Mouse (Mus musculus) spleen, embryonic (tissue): ENCODE measurements at regions not wholly inside any gene's neighbourhood (a gene's known extent, or its start where the extent isn't known, plus 50 kb on each side); places are given as distances from the start of the nearest gene placed in this dataset.

Source experiments
- CTCF ChIA-PET: fragments of 350-600 bp; sonication (Branson Sonifier 250); formaldehyde crosslinking; loops from one replicate; lab custom pipeline; 2022; lab: Charles Lee

- CTCF ChIA-PET, result no interaction called here
Observed at GRCm38 (mm10) chr8:126877039-126877365, 68.6 kb downstream of the Tomm20 start.

- CTCF ChIA-PET, result interaction anchor here (1.6 kb wide), 1 partner anchor 18 kb away, joined by 3 read pairs; no protein-coding TSS in a partner anchor
Observed at GRCm38 (mm10) chr8:126876300-126877038, 69.2 kb downstream of the Tomm20 start.

GRCm38 (mm10) chr8:126875491-126876155 is 70.0 kb downstream of the Tomm20 start:
- CTCF ChIA-PET, result interaction anchor here (1.6 kb wide), 1 partner anchor 19 kb away, joined by 3 read pairs; no protein-coding TSS in a partner anchor

- CTCF ChIA-PET, result interaction anchor here (0.7 to 1.1 kb wide), 3 partner anchors 38 to 377 kb away, joined by 3 to 6 read pairs (median 4); no protein-coding TSS in a partner anchor
Observed at GRCm38 (mm10) chr8:126874846-126875245, 70.8 kb downstream of the Tomm20 start.

GRCm38 (mm10) chr8:126874126-126874730 is 71.4 kb downstream of the Tomm20 start:
- CTCF ChIA-PET, result interaction anchor here (0.6 to 1.1 kb wide), 4 partner anchors 38 to 377 kb away, joined by 3 to 6 read pairs (median 4); no protein-coding TSS in a partner anchor

- CTCF ChIA-PET, result interaction anchor here (0.6 kb wide), 1 partner anchor 284 kb away, joined by 4 read pairs; no protein-coding TSS in a partner anchor
Observed at GRCm38 (mm10) chr8:126873306-126873705, 72.3 kb downstream of the Tomm20 start.

- CTCF ChIA-PET, result interaction anchor here (0.8 kb wide), 1 partner anchor 23 kb away, joined by 3 read pairs; no protein-coding TSS in a partner anchor
Observed at GRCm38 (mm10) chr8:126872574-126872973, 73.1 kb downstream of the Tomm20 start.

- CTCF ChIA-PET, result interaction anchor here (0.8 kb wide), 1 partner anchor 23 kb away, joined by 3 read pairs; no protein-coding TSS in a partner anchor
Observed at GRCm38 (mm10) chr8:126872133-126872532, 73.5 kb downstream of the Tomm20 start.

- CTCF ChIA-PET, result no interaction called here
Observed at GRCm38 (mm10) chr8:126869464-126869850, 76.2 kb downstream of the Tomm20 start.

GRCm38 (mm10) chr8:126868831-126869463 is 76.7 kb downstream of the Tomm20 start:
- CTCF ChIA-PET, result no interaction called here

- CTCF ChIA-PET, result interaction anchor here (0.7 kb wide), 2 partner anchors 64 to 1312 kb away, joined by 3 read pairs; no protein-coding TSS in a partner anchor
Observed at GRCm38 (mm10) chr8:126867121-126867988, 78.3 kb downstream of the Tomm20 start.

- CTCF ChIA-PET, result interaction anchor here (0.5 to 1.9 kb wide), 4 partner anchors 8 to 278 kb away, joined by 3 to 12 read pairs (median 8); no protein-coding TSS in a partner anchor
Observed at GRCm38 (mm10) chr8:126864314-126864948, 81.2 kb downstream of the Tomm20 start.

GRCm38 (mm10) chr8:126863661-126864060 is 82.0 kb downstream of the Tomm20 start:
- CTCF ChIA-PET, result interaction anchor here (1.9 kb wide), 1 partner anchor 15 kb away, joined by 6 read pairs; no protein-coding TSS in a partner anchor

GRCm38 (mm10) chr8:126861754-126862153 is 83.9 kb downstream of the Tomm20 start:
- CTCF ChIA-PET, result interaction anchor here (0.7 kb wide), 1 partner anchor 232 kb away, joined by 3 read pairs; no protein-coding TSS in a partner anchor

- CTCF ChIA-PET, result no interaction called here
Observed at GRCm38 (mm10) chr8:126860630-126861029, 85.0 kb downstream of the Tomm20 start.

GRCm38 (mm10) chr8:126859706-126860424 is 85.8 kb downstream of the Tomm20 start:
- CTCF ChIA-PET, result no interaction called here

- CTCF ChIA-PET, result interaction anchor here (0.7 kb wide), 2 partner anchors 249 to 384 kb away, joined by 3 read pairs; no protein-coding TSS in a partner anchor
Observed at GRCm38 (mm10) chr8:126857307-126858203, 88.1 kb downstream of the Tomm20 start.

GRCm38 (mm10) chr8:126855914-126856313 is 89.7 kb downstream of the Tomm20 start:
- CTCF ChIA-PET, result interaction anchor here (0.5 to 0.7 kb wide), 2 partner anchors 8 to 51 kb away, joined by 3 to 11 read pairs; no protein-coding TSS in a partner anchor
